Mouse (Mus musculus) retina, embryonic 14.5 days (tissue): Measurements from ENCODE around the gene Fcho2.
A peak's percentile ranks its signal among the peaks of the same experiment; 100 is the strongest.
"Not testable (repeated sequence)": the region's sequence is repeated elsewhere in the genome, so short reads cannot be mapped to it uniquely, and the experiment has no call there.

Experiments used
- DNase-seq: peaks from one replicate; pipeline ENCODE4 v3.0.0-alpha.2; 2015; ENCODE audit warnings: low spot score

Fcho2 gene

DNA sequence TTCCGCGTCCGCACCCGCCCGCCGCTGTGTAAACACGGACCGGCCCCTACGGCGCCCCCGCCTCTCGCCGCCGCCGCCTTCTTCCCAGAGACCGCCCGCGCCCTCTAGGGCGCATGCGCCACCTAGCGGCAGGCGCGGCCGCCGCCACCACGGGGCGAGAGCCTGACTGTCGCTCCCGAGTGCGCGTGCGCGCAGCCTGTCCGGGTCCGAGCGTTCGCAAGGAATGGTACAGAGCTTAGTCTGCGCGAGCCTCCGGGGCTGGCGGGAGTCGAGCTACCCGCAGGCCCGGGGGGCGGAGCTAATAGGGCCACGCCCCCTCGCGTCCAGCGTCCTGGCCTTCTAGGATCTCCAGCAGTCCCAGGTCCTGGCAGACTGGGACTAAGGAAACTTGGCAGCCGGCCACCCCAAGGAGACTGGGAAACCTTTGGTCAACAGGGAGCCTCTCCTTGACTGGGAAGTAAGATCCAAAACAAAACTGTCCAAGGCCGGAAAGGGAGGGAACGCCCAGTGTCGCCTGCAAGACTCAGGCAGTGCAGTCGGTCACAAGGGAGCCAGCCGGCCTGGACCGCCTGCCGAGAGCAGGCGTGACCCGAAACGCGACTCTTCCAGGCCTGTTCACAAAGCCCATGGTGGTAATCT, at the start of gene Fcho2:
Fcho2 (minus strand) TSS at position 303 of the 639 bp plus-strand sequence.
- peak; percentile 98 for DNase-seq

GRCm38 (mm10) chr13:98855291-98855690, 40.0 kb upstream of the Fcho2 start:
- DNase-seq, result no peak

DNA sequence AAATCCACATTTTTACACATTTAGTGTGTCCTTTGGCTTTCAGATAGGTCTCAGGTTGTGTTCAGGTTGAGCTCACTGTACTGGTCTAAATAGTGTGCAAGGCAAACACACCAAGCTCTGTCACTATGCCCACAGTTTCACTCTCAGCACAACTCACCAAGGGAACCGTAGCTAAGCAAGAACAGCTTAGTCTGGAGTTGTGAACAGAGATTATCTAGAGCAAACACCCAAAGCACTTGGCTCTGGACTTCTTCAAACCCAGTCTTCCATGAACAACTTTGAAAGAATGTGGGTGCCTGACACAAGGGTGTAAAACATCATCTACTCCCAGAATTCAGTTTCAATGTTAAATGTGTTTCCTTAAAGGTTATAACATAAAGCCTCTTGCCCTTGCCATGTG, 30.5 kb upstream of the Fcho2 start:
- DNase-seq, result no peak

DNA sequence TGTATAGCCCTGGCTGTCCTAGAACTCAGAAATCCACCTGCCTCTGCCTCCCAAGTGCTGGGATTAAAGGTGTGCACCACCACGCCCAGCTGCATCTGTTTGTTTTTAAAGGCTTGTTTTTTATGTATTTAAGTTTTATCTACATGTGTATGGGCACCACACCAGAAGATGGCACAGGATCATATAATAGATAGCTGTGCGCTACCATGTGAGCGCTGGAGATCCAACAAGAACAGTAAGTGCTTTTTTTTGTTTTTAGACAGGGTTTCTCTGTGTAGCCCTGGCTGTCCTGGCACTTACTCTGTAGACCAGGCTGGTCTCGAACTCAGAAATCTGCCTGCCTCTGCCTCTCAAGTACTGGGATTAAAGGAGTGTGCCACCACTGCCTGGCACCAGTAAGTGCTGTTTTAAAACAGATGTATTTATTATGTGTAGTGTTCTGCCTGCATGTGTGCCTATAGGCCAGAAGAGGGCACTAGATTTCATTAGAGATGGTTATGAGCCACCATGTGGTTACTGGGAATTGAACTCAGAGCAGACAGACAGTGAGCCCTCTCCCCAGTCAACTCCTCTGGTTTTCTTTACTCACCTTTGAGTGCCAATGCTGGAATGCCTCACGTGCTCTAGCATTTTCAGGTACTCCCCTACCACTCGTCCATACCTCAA, 21.3 kb upstream of the Fcho2 start:
- peak; percentile 35 for DNase-seq

DNA sequence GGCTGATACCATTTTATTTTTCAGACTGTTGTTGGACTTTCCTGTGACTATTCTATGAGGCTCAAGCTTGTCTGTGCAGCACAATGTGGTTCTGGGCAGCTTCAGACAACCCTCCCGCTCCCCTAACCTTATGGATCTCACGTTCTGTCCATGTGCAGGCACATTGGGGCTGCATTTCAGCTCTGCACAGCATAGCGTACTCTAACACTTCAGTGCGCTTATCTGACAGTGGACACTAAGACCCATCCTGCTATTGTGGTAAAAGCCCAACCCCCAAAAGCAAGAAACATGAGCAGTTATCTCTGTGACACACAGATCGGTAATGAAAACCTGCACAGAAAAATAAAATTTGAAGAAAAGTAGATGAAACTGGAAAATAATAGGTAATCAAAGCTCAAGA, 20.5 kb upstream of the Fcho2 start:
- DNase-seq, result no peak

DNA sequence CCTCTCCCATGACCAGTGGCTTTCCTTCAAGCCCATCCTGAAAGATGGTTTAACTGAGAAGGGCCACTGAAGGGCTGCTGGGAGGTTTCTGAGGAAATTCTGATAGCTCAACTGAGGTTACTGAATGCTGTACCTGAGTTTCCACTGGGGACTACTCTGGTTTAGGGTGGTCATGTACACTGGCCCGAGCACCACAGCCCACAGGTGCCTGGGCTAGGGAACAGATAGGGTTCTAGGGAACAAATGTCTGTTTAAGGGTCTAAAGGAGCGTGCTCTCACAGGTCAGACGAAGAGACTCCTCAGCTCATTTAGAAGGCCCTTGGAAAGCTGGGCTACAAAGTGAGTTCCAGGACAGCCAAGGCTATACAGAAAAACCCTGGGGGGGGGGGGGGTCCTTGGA, 19.5 kb upstream of the Fcho2 start:
- no peak for DNase-seq

- DNase-seq, result no peak
Observed at GRCm38 (mm10) chr13:98834199-98834598, 18.9 kb upstream of the Fcho2 start.

- no peak for DNase-seq
Observed at GRCm38 (mm10) chr13:98832451-98833450, 17.5 kb upstream of the Fcho2 start.

DNA sequence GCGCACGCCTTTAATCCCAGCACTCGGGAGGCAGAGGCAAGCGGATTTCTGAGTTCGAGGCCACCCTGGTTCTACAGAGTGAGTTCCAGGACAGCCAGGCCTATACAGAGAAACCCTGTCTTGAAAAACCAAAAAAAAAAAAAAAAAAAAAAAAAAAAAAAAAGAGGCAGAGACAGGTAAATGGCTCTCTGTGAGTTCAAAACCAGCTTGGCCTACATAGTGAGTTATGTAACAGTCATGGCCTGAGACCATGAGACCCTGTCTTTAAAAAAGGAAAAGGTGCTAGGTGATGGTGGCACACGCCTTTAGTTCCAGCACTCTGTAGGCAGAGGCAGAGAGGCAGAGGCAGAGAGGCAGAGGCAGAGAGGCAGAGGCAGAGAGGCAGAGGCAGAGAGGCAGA, 13.8 kb upstream of the Fcho2 start:
- not testable (repeated sequence) for DNase-seq

DNA sequence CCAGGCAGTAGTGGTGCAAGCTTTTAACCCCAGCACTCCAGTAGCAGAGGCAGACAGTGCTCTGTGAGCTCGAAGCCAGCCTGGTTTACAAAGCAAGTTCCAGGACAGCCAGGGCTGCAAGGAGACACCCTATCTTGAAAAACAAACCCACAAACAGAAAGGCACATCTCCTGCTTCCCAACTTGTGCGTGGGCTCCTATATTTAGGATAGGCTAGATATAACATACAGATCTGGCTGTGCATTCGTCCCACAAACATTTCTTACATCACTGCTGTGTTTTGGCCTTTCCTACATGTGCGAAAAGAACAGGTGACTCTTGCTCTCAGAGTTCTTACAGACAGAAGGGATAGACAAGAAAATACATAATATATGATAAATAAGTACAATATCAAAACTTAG, 10.3 kb upstream of the Fcho2 start:
- DNase-seq, result no peak

DNA sequence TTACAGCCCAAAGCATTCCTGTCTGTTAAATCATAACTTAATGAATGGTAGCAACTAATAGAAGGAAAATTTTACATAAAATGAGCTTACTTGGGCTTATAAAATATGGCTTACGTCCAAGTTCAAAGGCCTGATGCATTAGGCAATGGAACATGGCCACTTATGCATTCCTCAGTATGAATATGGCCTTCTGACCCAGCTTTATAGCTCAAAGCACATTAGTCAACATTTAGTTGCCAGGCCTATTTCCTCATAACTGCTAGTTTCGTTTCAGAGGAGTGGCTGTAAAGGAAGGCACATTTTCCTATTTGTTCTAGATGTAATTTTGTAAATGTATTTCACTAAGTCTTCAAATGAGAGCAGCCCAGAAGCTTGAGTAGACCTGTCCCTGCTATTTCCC, 3.8 kb upstream of the Fcho2 start:
- DNase-seq, result no peak

DNA sequence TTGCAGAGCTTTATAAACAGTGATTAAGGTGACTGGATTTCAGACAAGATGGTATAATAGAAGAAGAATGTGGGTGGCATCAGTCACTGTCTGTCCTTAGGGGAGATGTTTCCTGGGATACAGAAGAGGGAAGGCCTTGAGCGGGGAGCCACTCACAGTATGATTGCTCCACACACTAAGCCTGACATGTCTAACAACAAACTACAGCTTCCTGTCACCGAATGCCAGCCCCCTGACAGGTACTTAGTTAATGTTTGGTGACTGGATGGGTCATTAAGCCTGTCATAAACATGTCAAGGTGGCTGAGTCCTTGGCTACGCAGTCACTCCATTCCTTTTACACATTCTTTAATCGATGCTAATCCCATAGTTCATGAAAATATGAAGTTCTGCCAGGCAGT, 3.0 kb upstream of the Fcho2 start:
- no peak for DNase-seq

GRCm38 (mm10) chr13:98817766-98818165, 2.5 kb upstream of the Fcho2 start:
- no peak for DNase-seq

DNA sequence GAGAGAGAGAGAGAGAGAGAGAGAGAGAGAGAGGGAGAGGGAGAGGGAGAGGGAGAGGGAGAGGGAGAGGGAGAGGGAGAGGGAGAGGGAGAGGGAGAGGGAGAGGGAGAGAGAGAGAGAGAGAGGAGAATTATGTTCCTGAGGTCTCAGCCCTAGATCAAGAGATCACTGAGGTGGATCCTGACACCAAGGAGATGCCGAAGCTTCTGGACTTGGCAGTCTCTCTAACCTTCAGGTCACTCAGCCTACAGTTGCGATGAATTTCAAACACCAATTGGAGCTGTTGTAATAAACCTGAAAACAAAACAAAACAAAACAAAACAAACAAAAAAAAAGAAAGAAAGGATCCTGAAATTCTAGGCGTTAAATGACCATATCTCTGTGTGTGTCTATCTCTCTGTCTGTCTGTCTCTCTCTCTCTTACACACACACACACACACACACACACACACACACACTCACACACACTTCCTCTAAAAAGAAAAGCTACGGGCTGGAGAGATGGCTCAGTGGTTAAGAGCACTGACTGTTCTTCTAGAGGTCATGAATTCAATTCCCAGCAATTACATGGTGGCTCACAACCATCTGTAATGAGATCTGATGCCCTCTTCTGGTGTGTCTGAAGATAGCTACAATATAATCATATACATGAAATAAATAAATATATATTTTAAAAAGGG, 1.9 kb upstream of the Fcho2 start:
- DNase-seq, result not testable (repeated sequence)

DNA sequence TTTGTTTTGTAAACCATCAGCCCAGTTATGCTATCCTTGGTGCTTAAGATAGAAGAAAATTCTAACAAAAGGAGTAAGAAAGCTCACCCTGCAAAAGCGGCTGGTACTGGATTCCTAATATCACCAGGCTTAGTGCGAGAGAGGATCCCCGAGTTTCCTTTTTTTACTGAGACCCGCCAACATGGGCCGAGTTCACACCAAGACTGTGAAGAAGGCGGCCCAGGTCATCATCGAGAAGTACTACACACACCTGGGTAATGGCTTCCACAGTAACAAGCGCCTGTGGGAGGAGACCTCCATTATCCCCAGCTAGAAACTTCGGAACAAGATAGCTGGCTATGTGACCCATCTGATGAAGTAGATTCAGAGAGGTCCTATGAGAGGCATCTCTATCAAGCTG, 1.3 kb upstream of the Fcho2 start:
- no peak for DNase-seq

GRCm38 (mm10) chr13:98814275-98815040, 791 bp downstream of the Fcho2 start:
- DNase-seq, result peak; percentile 57

- no peak for DNase-seq
Observed at GRCm38 (mm10) chr13:98813596-98814274, 1.5 kb downstream of the Fcho2 start.

GRCm38 (mm10) chr13:98813167-98813566, 2.1 kb downstream of the Fcho2 start:
- no peak for DNase-seq

- no peak for DNase-seq
Observed at GRCm38 (mm10) chr13:98812285-98812684, 3.0 kb downstream of the Fcho2 start.

DNA sequence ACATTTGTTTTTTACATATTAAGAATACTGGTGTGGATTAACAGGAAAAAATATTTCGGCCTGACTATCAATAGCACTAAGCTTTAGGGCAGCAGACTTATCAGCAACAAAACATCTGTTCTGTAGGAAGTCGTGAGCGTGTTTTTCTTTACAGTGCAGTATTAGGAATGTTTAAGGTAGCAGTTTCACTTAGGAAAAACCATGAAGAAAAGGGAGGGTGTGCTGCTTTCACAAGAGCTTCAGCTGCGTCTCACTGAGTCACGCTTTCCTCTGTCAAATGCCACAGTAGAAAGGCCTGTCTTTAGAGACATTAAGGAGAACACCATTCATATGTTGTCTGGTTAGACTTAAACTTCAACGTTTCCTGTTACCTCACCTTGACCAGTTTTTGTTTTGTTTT, 5.1 kb downstream of the Fcho2 start:
- no peak for DNase-seq

- no peak for DNase-seq
Observed at GRCm38 (mm10) chr13:98809087-98809486, 6.2 kb downstream of the Fcho2 start.
